Mouse (Mus musculus) brain, embryonic 14.5 days (tissue): ENCODE measurements around the gene Fdxacb1. TPM values are rescaled to one million over a fixed set of nuclear protein-coding genes. Genes with fewer than 3 reads are reported as not detected.

Experiments
- DNase-seq: peaks from one replicate; pipeline ENCODE4 v3.0.0-alpha.2; 2011; ENCODE audit warnings: low read depth
- CTCF ChIP-seq: fragments of 200-500 bp; IDR thresholded peaks from 2 replicates; pipeline ENCODE4 v1.5.1; 2012; ENCODE audit warnings: inconsistent platforms, mild to moderate bottlenecking, moderate library complexity, borderline replicate concordance; ENCODE audit not compliant: insufficient read depth, insufficient read length; ENCODE audit errors: extremely low read depth
- POLR2A ChIP-seq: fragments of 200-500 bp; IDR thresholded peaks from 2 replicates; pipeline ENCODE4 v1.6.1; 2012; ENCODE audit warnings: mild to moderate bottlenecking, inconsistent platforms, borderline replicate concordance; ENCODE audit not compliant: poor library complexity, insufficient read depth, insufficient read length, severe bottlenecking; ENCODE audit errors: extremely low read depth
- polyA plus RNA-seq: library from polyadenylated mRNA; depleted of rRNA; stranded (reverse); fragments of >200 nt; gene quantifications from 2 replicates; pipeline ENCODE4 v1.2.3, GENCODE M21; 2012

Fdxacb1 gene
- polyA plus RNA-seq, 1 experiment = 8.0 TPM

DNA sequence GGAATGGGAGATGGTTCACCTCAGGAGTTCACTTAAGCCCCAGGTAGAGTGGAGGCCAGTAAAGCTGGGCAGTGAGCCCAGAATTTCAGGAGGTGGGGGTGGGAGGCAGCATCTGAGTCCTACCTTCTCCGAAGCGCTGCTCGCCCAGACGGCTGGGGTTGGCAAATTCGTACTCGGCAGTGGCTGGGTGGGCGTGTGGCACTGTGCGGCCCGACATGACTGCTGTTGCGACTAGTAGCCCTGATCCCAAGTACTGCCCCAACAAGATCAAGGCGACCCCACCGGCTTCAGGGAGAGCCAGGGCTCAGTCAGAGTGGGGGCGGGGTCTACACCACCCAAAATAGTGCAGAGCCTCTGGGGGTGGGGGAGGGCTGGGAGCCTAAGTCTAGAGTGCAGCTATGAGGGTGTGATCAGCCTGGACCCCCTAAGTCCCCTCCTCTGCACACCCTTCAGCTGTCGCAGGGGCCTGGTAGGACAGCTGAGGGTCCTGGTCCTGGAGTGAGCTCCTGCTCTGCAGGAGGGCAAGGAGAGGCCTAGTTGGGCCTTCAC lies 15.9 kb upstream of the Fdxacb1 start, which contains the start of gene Hspb2:
Gene Hspb2, minus strand, starts transcription at position 301 of the 549 bp plus-strand sequence.
- no peak for DNase-seq
- TF ChIP-seq CTCF = no peak
- TF ChIP-seq POLR2A = no peak

DNA sequence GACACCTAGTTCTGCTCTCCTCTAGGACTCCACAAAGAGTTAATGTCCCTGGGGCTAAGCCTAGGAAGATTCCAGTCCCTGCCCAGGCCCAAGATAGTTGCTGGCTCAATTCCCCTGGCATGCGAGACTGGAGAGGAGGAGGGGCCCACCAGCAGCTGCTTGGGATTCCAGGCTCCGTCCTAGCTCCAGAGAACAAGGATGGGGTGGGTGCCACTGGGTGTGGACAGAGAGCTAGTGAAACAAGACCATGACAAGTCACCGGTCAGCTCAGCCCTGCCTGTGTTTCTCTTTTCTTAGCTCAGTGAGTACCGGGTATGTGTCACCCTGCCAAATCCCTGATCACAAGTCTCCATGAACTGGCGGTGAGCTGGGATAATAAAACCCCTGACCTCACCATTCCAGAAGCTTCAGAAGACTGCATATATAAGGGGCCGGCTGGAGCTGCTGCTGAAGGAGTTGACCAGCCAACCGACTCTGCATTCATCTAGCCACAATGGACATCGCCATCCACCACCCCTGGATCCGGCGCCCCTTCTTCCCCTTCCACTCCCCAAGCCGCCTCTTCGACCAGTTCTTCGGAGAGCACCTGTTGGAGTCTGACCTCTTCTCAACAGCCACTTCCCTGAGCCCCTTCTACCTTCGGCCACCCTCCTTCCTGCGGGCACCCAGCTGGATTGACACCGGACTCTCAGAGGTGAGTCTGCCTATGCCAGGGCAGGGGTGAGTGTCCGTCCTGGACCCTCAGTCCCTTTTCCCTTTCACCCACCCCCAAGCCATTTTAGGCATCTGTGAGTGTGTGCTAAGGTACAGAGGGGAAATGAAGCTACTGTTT lies 15.0 kb upstream of the Fdxacb1 start:
- TF ChIP-seq POLR2A = no peak
- no peak for TF ChIP-seq CTCF
- peak; percentile 67 for DNase-seq

- TF ChIP-seq CTCF (no peak), POLR2A (no peak)
- no peak for DNase-seq
Measured at GRCm38 (mm10) chr9:50753947-50754346, 14.1 kb upstream of the Fdxacb1 start.

GRCm38 (mm10) chr9:50756711-50757110 lies 11.3 kb upstream of the Fdxacb1 start:
- no peak for TF ChIP-seq CTCF
- TF ChIP-seq POLR2A = no peak
- no peak for DNase-seq

DNA sequence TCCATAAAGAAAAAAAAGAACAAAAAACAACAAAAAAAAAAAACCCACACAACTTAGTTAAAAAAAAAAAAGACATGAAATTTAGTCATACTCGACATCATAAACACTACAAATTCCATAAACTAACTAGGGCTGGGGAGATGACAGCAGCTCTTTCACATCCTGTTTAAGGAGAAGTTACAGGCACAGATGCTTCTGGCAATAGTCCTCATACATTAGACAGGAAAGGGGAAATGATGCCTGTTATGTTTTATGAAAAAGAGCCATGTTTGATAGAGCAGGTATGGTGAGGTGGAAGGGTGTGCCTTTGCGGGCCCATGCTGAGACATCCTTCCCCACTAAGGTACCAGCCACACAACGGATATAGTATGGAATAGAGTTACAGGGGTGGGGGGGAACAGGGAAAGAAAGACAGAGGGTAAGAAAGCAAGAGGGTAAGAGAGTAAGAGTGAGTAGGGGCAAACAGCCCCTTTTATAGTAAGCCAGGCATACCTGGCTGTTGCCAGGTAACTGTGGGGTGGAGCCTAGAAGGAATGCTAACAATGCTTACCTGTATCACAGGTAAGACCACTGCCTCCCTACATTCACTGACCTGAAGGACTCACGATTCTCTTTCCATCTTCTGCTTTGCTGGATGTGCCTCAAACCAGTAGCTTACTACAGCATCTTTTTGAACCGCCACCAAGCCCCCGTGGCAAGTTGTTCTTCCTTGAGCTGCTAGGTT lies 6.4 kb upstream of the Fdxacb1 start:
- DNase-seq = no peak
- TF ChIP-seq POLR2A = no peak
- no peak for TF ChIP-seq CTCF

DNA sequence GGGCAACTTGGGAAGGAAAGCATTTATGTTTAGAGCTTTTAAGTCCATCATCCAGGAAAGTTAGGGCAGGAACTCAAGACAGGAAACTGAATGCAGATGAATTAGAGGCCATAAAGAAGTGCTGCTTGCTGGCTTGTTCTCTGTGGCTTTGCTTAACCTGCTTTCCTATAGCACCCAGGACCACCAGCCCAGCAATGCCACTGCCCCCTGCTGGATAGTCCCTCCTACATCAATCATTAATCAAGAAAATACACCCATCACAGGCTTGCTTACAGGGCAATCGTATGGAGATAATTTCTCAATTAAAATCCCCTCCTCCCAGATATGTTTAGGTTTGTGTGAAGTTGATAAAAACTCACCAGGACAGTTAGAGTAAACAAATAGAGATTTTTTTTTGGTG lies 4.7 kb upstream of the Fdxacb1 start:
- TF ChIP-seq POLR2A = no peak
- TF ChIP-seq CTCF = peak; percentile 62; the same call in 1 of the 2 replicates

GRCm38 (mm10) chr9:50767531-50768106 lies 417 bp upstream of the Fdxacb1 start:
- TF ChIP-seq POLR2A = no peak
- TF ChIP-seq CTCF = no peak
- no peak for DNase-seq

More for the DNA sequence above, 4.7 kb upstream of the Fdxacb1 start:
- DNase-seq = peak; percentile 65

GRCm38 (mm10) chr9:50770011-50770410 lies 2.0 kb downstream of the Fdxacb1 start:
- no peak for DNase-seq
- TF ChIP-seq POLR2A (no peak), CTCF (no peak)

DNA sequence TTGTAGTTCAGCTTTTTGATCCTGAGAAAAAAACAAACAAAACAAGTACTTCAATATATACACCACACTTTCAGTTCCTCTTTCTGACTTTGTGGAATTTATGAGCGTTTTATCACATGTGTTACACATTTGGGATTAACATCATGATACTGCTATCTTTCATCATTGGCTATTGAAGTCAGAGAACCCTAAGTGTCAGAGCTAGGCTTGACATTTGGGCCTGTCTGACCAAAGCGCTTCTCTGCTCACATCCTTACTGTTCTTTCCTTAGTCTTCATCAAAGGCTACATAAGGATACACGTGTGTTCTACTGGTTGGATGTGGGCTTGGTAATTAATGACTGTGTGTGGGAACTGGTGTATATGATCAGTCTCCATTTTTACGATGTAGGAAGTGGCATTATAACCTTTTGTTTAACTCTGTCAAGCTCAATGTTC lies 6.0 kb downstream of the Fdxacb1 start:
- TF ChIP-seq POLR2A = no peak
- DNase-seq = no peak

GRCm38 (mm10) chr9:50774991-50775612 lies 7.1 kb downstream of the Fdxacb1 start, which contains the start of the genes Alg9 and 1110032A03Rik:
TSS of gene Alg9 (plus strand) at chr9:50775019.
TSS of gene 1110032A03Rik (minus strand) at chr9:50775520.
- TF ChIP-seq POLR2A (0 out of 2 replicates have a peak, but pooled peaks have one; percentile 28), CTCF (no peak)
- DNase-seq = peak; percentile 95
